Mouse (Mus musculus) telencephalon, adult 2 months (tissue): ENCODE data around the gene Neurl4.

Experiments
- DNase-seq: peaks from one replicate; pipeline ENCODE4 v3.0.0-alpha.2; 2011; ENCODE audit warnings: low read depth, low spot score

Neurl4 gene

DNA sequence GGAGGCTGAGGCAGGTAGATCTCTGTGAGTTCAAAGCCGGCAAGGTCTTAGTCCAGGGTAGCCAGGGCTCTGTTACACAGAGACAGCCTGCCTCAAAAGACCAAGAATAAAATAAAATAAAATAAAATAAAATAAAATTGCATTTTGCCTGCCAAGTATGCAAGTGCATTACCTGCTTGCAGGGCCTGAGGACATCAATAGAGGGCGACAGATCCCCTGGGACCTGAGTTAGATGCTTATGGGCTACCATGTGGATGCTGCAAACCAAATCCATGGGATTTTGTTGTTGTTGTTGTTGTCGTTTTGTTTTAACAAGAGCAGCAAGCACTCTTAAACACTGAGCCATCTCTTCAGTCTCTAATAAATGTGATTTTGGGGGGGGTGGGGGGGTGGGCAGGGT is 31.4 kb downstream of the Neurl4 start:
- DNase-seq: no peak

DNA sequence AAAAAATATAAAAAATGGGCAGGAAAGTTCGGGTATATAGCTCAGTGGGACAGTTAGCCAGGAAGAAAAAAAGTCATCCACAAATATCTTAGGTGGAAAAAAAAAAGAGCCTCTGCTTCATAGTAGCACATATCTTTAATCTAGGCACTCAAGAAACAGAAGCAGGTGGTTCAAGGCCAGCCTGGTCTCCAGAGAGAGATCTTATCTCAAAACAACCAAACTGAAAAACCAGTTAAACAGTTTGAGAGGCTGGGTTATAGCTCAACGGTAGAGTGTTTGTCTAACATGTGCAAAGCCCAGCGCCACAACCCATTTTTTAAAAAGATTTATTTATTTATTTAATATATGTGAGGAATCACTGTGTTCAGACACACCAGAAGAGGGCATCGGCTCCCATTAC is 32.2 kb downstream of the Neurl4 start:
- no peak for DNase-seq

DNA sequence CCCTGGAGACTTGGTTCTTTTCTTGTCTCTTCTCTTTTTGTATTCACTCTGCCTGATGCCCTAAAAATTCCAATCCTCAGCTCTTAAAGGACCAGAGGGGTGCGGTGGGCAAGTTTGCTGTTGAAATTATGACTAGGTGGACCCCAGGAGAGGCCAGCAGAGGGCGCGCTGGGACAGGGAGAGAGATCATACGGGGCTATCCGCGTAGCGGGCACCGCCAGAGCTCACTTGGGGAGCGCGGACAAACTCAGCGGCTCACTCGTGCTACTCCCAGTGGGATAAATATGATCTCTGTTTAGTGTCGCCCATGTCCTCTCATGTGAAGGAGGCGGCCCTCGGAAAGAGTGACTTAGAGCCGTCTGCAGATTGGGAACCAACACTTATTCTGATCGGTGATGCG is 33.3 kb downstream of the Neurl4 start:
- DNase-seq: no peak

DNA sequence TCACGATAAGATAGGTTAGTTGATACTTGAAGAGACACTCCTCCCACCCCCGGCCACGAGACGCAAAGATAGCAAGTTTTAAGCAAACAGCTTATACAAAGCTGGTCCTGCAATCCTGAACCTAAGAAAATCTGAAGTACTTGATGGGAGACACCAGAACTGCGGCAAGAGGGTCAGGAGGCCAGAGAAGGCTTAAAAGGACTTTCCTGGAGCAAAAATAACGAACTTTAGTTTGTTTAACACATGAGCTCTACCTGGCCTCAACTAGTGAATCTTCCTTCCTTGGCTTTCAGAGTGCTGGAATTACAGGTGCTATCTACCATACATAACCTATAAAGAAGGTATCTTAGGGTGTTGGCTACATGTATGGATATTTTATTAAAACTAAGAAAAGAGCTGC is 33.8 kb downstream of the Neurl4 start:
- DNase-seq: no peak

DNA sequence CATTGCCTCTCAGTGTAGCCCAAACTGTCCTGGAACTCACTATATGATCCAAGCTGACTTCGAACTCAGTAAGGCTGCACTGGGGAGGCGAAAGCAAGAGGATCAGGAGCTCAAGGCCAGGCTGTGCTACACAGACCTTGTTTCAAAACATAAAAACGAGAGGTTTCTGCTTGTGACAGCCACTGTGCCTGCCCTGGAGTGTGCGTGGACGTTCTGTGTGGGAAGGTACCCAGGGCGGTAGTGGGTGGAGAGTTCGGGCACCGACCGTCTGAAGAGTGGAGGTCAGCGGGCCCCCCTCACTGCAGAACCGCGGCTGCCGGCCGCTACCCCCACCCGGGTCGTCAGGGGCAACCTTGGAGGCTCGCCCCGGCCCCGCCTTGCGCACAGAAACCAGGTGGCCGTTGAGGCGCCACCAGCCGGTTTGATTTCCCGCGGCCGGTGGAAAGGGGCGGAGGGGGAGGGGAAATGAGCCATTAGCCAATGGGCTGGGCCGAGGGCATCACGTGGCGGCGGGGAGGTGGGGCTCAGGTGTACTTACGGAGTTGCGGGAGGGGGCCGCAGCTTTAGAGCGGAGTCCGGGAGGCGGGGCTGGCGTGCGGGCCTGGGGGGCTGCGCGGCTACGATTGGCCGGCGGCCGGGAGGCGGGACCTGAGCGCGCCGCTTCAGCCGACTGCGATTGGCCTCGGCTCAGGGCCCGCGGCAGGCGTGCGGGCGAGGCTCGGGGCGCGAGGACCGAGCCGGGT is 34.4 kb downstream of the Neurl4 start, which contains the start of gene Ybx2:
Ybx2 (plus strand) TSS at position 660 of the 743 bp plus-strand sequence.
- peak; percentile 62 for DNase-seq

DNA sequence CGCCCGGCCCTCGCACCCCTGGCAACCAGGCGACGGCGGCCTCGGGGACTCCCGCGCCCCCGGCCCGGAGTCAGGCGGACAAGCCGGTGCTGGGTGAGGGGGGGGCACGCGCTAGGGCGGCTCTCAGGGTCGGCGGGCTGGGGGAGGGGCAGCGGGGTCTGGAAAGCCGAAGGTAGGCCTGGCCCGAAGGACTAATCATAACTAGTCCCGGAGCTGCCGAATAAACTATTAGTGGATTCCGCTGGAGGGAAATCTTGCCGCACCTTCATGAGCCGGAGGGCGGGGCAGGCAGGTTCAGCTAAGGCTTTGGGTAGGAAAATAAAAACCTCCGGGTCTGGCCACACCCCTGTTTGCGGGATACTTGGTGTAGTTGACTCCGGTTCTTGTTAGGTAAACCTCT is 35.3 kb downstream of the Neurl4 start:
- no peak for DNase-seq

DNA sequence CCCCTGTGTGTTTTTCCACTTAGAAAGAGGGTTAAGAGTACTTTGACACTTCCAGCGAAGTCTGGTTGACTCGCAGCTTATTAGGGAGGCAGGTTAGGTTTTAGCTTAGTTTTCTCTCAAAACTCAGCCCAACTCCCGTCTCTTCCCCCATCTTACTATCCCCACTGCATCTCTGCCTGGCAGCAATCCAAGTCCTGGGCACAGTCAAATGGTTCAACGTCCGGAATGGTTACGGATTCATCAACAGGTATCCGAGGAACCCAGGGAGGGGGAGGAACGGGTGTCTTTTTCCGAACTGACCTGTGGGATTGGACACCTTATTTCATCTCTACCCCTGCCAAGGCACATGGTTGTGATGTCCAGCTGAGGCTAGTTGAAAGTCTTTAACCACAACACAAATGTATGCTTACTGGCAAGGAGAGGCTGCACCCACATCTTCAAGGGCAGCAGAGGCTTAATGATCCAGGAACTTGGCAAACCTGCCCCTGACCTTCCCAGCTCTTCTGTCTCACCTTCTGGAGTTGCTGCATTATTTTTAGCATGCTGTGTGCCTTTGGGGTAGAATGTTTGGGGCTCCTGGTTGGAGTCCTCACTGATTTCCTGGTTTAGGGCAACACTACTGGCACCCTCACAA is 36.0 kb downstream of the Neurl4 start:
- DNase-seq: no peak

DNA sequence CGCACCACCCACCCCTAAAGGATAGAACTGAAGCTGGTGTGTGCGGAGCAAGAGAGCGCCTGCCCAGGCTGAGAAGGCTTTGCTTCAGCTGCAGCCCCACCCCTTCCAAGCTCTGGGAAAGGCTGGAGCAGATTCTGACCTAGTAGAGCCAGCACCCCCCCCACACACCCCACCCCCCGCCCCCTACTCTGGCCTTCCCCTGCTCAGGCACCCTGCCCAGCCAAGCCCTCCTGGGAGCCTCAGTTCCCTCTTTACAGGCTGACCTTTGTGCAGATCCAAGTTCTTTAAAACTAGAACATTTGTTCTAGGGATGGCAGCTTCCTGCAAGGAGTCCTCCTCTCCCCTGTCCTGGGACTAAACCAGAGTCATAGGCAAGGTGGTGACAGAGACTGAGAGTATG is 36.5 kb downstream of the Neurl4 start:
- DNase-seq: no peak

DNA sequence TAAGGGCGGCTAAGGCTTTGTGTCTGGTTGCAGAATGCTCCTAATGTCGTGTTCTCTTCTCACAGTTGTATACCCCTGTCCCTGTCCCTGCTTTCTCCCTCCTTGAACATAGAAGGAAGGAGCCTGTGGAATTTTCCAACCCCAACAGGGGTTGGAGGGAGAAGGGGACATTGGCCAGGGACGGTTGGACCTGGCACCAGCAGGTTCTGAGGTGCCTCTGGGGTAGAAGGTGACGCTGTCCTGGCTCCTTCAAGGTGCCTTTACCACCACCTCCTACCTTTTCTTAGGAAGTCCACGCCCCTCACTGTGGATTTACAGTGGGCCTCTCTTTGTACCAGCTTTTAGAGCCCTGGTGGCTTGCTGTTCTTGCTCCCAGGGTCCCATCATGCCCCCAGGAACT is 37.0 kb downstream of the Neurl4 start:
- no peak for DNase-seq

DNA sequence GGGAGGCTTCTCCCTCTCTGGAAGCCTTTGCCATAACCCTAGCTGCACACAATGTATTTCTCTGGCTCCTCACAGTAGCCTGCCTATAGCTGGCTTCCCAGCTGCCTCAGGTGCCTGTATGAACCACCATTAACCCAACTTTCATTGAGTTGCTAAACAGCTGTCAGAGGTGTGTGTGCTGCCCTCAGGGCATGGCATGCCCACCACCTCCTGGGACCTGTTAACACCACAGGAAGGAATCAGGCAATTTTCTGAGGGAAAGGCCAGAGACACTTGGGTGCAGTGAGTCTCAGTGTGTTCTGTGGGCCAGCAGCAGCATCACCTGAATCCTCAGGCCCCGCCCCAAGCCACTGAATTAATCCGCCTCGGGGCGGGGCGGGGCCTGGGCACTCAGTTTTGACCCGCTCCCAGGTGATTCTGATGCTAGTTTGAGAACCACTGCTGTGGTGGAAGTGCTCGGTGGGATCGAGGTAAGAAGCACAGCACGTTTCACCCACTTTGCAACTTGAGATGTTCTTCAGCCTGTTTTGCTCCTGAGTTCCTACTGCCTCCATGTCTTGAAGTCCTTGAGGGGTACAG is 37.6 kb downstream of the Neurl4 start:
- DNase-seq: no peak

DNA sequence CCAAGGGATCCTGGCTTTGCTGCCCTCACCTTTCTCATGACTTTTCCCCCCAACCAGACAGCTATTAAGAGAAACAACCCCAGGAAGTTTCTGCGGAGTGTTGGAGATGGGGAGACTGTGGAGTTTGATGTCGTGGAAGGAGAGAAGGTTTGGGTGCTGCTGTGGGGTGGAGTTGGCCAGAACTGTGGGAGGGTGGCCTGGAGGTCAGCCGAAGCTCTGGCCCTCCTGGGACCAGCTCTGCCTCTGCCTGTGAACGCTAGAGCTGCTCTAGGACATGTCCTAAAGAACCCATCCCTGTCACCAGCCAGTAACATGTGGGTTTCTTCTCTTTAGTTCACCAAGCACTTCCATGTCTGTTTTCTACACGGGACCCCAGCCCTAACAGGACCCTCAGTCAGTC is 38.3 kb downstream of the Neurl4 start:
- no peak for DNase-seq

DNA sequence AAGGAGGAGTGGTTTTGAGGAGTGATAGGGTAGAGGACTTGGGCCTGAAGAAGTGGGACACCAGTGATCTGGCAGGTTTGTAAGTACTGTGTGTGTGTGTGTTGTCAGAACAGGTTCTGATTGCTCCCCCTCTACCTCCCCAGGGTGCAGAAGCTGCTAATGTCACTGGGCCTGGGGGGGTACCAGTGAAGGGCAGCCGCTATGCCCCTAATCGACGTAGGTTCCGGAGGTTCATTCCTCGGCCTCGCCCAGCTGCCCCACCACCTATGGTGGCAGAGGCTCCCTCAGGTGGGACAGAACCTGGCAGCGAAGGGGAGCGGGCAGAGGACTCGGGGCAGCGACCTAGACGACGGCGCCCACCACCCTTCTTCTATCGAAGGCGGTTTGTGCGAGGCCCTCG is 38.9 kb downstream of the Neurl4 start:
- no peak for DNase-seq

DNA sequence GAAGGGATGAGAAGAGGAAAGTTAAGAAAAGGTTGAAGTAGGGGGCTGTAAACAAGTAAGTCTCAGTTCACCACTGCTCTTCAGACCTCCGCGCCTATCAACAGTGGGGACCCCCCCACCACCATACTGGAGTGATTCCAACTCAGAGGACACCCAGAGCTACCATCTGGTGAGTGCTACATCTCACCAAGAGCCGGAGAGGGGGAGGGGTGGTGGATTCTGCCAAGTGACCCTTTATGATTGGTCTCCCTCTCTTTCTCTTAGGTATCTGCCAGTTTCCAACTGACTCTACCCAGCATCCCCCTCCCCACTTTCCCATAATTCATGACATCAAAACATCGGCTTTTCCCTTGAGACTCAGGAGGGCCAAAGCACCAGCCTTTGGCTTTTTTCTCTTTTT is 40.1 kb downstream of the Neurl4 start:
- DNase-seq: no peak

DNA sequence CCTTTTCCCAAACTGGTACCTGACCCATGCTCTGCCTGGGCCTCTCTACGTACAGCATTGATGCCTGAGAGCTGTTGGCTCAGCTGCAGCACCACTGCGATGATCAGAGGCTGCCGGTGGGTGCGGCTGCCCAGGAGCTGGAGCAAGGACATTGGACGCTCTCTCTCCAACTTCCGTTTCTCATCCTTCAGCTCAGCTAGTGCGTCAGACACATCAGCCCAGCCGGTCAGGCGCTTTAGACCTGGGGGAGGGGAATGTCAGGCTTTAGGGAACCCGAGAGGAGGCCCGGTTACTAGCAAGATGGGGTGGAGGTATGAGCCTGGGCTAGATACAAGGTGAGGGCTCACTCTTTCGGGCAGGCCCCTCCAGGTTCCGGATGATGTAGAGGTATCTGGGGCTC is 44.3 kb downstream of the Neurl4 start:
- DNase-seq: no peak

DNA sequence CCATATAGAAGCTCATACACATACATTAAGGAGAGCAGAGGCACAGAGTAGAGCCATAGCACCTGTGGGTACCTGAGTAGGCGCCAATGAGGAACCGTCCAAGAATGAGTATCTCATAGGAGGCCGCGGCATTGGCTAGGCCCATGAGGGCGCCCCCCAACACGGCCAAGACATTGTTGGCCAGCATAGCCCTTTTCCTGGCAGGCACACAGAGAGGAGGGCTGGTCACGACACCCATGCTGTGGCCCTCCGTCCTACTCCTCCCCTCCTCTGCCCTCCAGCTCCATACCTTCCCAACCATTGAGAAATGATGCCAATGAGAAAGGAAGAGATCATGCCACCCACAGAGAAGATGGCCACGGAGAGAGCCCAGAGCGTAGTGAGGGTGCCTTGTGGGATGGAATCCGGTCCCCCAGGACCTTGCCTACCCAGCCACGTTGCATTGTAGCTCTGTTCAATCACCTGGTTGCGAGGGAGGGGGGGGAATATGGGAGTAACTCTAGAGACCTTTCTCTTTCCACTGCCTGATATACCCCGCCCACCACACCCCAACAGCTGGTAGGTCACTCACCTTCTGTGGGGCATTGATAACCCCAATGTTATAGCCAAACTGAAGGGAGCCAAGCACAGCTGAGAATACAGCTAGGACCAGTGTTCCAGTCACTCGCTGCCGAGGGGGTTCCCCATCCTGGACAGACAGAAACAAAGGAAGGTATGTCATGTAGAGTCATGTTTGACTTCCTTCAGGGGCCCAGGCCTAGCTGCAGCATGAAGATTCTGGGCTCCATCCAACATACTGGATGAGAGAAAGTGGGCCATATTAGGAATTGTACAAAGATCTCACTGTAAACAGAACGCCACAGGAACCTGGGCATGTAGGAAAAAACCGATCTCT is 45.4 kb downstream of the Neurl4 start:
- DNase-seq: no peak

DNA sequence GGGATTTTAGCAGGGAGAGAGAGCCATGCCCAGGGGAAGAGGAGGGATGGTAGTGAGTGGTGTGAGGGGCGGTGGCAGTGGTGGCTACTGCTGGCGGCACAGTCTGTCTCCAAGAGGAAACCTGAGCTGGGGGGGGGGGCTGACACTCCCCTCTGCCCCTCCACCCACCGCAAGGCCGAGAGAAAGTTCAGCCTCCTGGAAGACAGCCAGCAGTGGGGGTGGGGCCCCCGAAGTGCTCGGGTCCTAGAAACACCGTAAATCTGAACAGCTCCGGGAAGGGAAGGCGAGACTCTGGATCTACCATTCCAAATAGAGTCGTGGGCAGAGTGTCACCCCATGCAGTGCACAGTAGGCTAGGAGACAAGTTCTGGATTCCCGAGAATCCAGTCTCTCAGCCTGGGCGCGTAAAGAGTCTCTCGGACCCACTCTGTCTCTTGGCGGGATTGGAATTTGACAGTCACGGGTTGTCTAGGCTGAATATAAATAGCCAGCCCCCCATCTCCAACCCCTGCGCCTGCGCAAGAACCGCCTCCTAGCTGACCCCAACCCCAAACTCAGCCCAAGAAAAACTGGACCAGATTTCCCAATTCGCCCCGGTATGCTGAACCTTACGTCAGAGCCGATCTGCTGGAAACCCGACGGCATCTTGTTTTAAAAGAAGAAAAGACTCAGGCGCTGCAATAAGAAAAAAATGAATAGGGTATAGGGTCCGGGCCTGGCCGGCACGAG is 46.6 kb downstream of the Neurl4 start:
- no peak for DNase-seq

DNA sequence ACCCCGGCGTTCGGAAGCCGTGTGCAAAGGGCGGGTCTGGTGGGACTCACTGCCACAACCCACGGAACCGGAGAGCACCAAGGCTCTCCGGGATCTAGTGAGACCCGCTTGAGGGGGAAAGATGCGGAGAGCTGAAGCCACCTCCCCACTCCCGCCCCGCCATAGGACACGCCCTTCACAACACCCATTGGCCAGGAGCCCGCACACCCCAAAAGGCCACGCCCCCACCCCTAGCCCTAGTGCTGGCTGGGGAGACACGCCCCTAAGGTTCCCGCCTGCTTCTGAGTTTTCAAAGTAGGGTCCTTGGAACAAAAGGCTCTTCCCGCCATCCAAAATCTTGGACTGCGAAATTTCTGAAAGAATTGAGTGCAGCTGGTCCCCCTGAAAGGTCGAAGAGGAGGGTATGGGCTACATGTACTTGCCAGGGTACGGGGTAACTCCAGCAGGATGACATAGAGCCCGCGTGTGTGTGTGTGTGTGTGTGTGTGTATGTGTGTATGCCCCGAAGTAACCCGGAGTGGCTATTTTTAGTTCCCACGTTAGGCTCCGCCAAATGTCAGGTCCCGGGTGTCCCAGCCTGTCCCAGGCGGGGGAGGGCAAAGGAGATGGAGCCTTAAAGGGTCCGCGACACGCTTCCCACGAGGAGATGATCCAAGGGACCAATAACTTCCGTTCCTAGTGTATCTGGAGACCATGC is 47.3 kb downstream of the Neurl4 start, which contains the start of gene Slc2a4:
Slc2a4 (minus strand) TSS at position 123 of the 697 bp plus-strand sequence.
- no peak for DNase-seq

DNA sequence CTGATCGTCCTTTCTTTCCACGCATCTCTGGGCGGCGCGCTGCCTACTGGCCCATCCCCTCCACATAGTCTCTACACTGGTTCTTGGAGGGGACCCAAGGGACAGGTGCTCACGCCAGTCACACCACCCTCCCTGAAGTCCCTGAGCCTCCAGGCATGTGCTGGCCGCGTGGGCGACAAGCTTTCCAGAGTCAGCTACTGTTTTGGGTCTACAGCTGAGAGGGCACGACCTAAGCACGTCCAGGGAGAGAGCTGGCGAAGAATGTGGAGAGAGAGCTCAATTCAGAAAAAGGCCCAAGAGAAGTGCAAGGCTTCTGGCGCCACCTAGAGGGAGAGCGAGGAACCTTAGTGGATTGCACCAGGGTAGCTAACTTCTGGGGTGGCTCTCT is 47.9 kb downstream of the Neurl4 start:
- no peak for DNase-seq

DNA sequence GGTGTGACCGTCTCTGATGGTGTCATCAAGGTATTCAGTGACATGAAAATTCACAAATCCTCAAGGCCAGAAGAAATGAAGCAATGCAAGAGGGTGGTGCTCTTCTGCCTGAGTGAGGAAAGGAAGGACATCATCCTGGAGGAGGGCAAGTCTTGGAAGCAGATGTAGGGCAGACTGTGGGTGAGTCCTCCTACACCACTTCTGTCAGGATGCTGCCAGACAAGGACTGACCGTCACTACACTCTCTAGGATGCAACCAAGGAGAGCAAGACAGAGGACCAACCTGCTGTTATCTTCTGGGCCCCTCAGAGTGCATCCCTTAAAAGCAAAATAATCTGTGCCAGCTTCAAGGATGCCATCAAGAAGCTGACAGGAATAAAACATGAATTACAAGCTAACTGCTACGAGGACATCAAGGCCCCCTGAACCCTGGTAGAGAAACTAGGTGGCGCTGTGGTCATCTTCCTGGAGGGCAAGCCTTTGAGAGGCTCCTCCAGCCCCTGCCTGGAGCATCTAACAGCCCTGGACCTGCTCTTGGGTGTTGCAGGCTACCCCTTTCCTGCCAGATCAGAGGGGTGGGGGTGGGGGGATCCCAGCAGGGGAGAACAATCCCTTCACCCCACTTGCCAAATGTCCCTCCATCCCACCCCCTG is 50.1 kb downstream of the Neurl4 start:
- peak; percentile 18 for DNase-seq

DNA sequence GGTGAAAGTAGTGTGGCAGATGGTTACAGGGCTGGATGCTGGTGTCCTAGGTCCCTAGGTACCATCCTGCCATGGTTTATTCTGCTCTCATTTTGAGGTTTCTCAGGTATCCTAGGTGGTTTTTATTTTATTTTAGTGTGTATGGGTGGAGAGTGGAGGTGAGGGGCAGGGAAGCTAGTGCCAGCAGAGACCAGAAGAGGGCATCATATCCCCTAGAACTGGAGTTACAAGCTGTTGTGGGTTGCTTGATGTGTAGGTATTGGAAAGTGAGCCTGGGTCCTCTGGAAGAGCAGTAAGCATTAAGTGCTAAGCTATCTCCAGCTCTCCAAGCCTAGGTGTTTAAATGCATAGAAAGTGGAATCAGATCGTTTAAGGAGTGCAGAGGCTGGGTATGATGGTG is 51.4 kb downstream of the Neurl4 start:
- no peak for DNase-seq
